Mouse (Mus musculus): ENCODE measurements at regions not wholly inside any gene's neighbourhood (a gene's known extent, or its start where the extent isn't known, plus 50 kb on each side); places are given as distances from the start of the nearest gene placed in this dataset.
A peak's percentile ranks its signal among the peaks of the same experiment; 100 is the strongest.

DNA sequence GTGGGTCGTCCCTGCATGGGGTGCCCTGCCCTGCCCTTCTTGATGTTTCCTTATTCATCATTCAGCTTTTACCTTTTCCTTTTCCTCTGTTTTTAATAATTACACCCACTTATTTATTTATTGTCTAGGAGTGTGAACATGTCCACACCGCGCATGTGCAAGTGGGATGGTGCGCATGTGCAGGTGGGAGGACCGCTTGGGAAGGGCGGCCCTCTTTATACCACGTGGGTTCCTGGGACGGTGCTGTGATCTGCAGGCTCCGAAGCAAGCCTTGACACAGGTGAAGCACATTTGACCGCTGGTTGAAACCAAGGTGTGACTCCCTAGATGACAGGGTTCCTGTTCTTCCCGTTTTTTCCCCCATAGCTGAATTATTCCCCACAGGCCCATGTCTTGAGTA, 60.0 kb downstream of the Syf2 start:
- no peak for DNase-seq (ENCODE audit: low spot score)

- no peak for DNase-seq (ENCODE audit: low spot score)
Measured at GRCm38 (mm10) chr4:134993526-134994122, 62.9 kb downstream of the Syf2 start.

- peak; percentile 8 for DNase-seq (ENCODE audit: low spot score)
Measured at GRCm38 (mm10) chr4:134994205-134994604, 63.5 kb downstream of the Syf2 start.

DNA sequence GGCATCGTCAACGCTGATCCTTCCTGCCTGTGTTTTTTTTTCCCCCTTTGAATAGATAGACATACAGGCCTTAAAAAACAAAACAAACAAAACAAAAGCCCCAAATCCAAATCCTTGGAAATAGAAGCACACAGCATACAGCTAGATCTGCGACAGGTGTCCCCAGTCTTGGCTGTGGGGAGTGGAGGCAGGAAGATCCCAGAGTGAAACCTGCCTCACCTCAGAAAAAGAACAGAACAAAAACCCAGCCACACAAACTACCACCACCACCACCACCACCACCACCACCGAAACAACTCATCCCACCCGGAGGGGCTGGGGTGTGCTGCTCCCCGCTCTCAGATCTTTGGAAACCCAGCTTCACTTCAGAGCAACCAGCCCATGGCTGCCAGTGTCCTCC, 64.0 kb downstream of the Syf2 start:
- no peak for DNase-seq (ENCODE audit: low spot score)

- peak; percentile 38 for DNase-seq (ENCODE audit: low spot score)
Measured at GRCm38 (mm10) chr4:134995052-134995451, 64.4 kb downstream of the Syf2 start.

DNA sequence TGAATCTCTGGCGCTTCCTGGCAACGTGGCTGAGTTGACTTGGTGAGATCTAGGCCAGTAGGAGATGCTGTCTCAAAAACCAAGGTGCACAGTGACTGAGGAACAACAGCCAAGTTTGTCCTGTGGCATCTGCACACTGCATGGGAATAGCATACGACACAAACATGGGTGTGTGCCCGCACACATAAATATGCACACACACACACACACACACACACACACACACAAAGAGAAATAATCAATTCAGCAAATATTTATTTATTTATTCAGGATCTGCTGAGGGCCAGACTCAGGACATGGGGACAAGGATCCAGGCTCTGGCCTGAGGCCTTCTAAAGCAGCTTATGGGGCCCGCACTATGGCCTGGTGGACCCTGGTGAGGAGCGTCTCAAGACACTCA, 65.4 kb downstream of the Syf2 start:
- DNase-seq (ENCODE audit: low spot score), result no peak

DNA sequence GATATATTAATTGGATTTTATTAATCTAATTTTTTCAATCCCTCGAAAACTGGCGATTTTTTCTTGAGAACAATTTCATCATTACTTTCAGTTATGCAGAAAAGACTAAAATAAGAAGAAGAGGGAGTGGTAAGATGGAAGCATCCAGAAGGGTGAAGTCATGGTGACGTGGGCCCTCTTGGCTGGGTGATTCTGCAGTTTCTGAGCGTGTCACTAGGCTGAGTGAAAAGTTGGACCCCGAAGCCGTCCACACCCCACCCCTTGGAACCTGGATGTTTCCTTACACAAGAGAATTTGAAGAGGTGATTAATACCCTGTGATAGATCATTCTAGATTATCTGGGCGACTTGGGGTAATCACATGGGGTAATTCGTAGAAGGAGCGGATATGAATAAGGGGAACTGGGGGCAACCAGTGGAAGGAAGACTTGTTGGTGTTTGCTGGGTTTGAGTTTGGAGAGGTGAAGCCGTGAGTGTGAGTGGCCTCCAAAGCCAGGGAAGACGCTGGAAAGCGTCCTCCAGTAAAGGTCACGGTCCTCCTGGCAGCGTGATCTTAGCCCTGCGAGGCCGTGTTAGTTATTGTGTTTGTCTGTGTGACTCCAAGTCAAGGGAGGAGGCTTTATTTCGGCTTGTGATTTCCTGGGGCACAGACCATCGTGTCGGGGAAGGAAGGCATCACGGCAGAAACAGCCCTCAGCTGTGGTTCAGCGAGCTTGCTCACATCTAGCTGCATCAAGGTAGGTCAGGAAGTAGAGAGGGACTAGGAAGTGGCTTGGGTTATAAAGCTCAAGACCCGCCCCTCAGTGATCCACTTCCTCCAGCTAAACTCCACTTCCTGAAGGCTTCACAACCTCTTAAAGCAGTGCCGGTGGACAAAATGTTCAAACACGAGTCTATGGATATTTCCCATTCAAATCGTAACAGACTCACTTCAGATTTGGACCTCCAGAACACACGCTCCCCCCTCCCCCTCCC, 67.0 kb downstream of the Syf2 start:
- DNase-seq (ENCODE audit: low spot score), result no peak

GRCm38 (mm10) chr4:134998928-134999658, 68.4 kb downstream of the Syf2 start:
- peak; percentile 8 for DNase-seq (ENCODE audit: low spot score)

- DNase-seq (ENCODE audit: low spot score), result no peak
Measured at GRCm38 (mm10) chr4:135002091-135002925, 71.6 kb downstream of the Syf2 start.

GRCm38 (mm10) chr4:135011365-135011764, 80.7 kb downstream of the Syf2 start:
- DNase-seq (ENCODE audit: low spot score), result no peak

GRCm38 (mm10) chr4:135012945-135013344, 82.2 kb downstream of the Syf2 start:
- no peak for DNase-seq (ENCODE audit: low spot score)

GRCm38 (mm10) chr4:135013932-135014331, 83.2 kb downstream of the Syf2 start:
- no peak for DNase-seq (ENCODE audit: low spot score)

DNA sequence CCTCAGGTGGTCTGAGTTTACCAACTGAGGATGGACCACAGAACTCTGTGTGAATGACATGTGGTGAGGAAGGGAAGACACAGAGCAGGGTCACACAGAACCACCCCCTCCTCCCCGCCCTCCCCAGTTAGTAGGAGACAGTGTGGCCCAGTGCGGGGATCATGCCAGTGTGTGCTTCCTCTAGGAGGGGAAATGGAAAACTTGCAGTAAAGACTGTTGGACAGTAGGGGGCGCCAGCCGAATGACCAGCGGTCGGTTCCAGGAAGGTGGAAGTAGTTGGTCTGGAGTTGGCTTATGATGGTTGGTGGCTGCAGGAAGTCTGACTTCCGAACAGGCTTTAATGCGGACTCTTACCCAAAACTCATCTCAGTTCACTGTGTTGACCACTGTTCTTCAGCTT, 87.3 kb downstream of the Syf2 start:
- DNase-seq (ENCODE audit: low spot score), result peak; percentile 54

DNA sequence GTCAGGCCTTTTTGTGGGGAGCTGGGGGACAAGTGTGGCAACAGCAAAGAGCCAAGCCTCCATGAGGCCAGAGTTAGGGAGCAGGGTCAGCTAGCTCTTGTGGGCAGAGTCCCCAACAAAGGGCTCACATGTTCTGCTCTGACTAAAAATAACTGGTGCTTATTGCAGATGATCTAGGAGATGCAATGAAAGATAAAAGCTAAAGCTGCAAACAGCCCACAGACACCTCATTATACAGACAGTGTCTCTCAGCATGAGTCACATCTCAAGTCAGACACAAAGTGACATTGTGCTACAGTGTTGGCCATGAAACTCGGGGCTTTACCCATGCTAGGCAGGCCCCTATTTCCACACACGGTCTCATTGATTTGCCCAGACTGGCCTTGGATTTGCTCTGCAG, 88.4 kb downstream of the Syf2 start:
- no peak for DNase-seq (ENCODE audit: low spot score)

DNA sequence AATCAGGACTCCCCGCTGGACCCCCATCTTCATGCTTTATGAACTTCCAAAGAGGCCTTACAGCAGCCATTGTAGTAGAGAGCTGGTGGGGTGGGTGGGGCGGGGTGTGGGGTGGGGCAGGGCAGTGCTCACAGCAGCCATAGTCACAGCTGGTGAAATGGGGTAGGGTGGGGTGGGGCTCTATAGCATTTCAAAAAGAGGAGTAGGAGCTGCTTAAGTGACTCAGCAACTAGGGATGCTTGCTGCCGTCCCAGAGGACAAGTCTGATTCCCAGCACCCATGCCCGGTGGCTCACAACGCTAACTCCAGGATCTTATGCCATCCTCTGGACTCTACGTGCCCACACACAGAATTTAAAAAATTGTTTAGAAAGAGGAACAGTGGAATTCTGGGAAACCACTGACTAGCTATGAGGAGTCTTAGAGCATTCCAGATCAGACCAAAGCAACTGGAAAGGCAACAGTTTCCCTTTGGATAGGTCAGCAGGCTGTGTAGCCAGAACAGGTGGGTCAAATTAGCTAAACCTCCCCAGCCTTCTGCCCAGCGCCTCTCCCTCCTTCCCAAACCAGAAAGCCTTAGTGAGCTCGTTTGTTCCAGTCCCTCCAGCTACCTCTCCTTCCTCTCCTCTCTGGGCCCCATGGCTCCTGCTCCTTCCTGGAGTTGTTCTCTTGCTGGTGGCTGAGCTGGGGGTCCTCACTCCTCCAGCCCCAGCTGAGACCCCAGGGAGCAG, 89.7 kb downstream of the Syf2 start:
- DNase-seq (ENCODE audit: low spot score), result no peak

DNA sequence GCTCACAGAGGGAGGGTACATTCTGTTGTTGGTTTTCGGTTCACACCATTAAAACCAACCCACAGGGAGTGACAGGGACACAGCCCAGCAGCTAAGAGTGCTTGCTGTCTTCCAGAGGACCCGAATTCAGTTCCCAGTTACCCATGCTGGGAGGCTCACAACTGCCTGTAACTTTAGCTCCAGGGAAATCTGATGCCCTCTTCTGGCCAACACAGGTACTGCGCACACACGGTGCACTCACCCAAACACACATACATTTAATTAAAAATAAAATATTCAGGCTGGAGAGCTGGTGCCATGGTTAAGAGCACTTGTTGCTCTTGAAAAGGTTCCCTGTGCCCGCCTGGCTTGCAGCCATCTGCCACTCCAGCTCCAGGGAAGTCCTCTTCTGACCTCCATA, 92.5 kb downstream of the Syf2 start:
- no peak for DNase-seq (ENCODE audit: low spot score)

GRCm38 (mm10) chr4:135025802-135026201, 94.7 kb upstream of the Runx3 start:
- DNase-seq (ENCODE audit: low spot score), result no peak

- DNase-seq (ENCODE audit: low spot score), result no peak
Measured at GRCm38 (mm10) chr4:135027136-135027535, 93.3 kb upstream of the Runx3 start.

DNA sequence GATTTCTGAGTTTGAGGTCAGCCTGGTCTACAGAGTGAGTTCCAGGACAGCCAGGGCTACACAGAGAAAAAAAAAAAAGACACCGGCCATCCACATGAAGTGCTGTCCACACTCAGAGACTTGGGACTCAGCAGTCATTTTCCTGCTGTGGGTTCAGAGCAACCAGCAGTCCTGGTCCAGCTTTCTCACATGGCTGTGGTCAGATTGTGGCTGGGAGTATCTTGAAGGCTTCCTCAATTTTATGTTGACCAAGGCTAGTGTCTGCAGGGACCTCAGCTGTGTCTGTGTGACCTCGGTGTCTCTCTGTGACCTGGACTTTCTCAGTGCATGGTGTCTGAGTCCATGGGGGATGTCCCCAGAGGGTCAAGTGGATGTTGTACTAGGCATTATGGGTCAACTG, 90.7 kb upstream of the Runx3 start:
- no peak for DNase-seq (ENCODE audit: low spot score)

DNA sequence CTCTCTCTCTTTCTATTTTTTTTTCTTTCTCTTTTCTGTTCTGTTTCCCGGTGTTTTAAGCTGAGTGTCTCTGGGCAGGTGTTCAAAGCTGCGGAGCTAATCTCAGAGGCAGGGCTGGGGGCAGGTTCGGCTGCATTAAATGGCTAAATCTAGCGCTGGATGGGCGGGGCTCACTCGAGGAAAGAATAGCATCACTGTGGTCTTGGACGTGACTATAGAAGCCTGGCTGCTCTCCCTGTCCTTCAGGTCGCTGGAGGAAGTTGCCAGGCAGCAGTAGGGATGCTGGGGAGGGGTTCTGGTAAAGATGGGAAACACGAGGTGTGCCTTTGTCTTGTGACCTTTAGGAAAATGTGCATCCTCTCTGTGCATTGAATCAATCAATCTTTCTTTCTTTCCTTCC, 88.0 kb upstream of the Runx3 start:
- DNase-seq (ENCODE audit: low spot score), result no peak

GRCm38 (mm10) chr4:135033302-135033701, 87.2 kb upstream of the Runx3 start:
- DNase-seq (ENCODE audit: low spot score), result no peak
